Mouse (Mus musculus): ENCODE measurements around the gene Susd4. TPM values are rescaled to one million over a fixed set of nuclear protein-coding genes. Genes with fewer than 3 reads are reported as not detected.

Gene Susd4
- total and polyA plus RNA-seq, 3 experiments: not detected

DNA sequence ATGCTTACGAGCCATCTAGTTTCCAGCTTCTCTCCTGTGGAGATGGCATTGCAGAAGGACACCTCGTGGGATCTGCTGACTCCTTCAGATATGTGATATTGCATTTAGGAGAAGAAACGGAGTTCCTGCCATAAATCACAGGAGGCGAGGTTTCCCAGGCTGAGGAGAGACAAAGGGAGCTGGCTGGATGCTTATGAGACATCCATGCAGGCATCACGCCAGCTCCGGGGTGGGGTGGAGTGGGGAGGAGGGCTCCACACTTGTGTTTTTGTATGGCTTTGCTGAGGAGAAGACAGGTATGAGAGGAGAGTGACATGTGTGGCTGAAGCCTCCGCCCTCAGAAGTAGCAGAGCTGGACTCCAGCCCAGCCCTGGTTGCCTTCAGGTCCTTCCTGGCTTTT lies 50.3 kb downstream of the Susd4 start:
- ATAC-seq (ENCODE audit: extremely low read depth, insufficient number of reproducible peaks, low FRiP score, poor library complexity, severe bottlenecking) (no peak), DNase-seq (ENCODE audit: low spot score) (no peak)
- no peak for TF ChIP-seq POLR2AphosphoS5 (IDR thresholded peaks at IDR 0.05; ENCODE audit: insufficient replicate concordance, low read depth, low read length)
- no peak for TF ChIP-seq CTCF (IDR thresholded peaks at IDR 0.05; ENCODE audit: low read depth, low read length)
- TF ChIP-seq GATA1 (IDR thresholded peaks at IDR 0.05; ENCODE audit: borderline replicate concordance, low read length): no peak
- no peak for TF ChIP-seq GATA2 (IDR thresholded peaks at IDR 0.05; ENCODE audit: borderline replicate concordance, low read depth, low read length)
- TF ChIP-seq TAL1 (conservative IDR thresholded peaks at IDR 0.05; ENCODE audit: low read depth, low read length): no peak

DNA sequence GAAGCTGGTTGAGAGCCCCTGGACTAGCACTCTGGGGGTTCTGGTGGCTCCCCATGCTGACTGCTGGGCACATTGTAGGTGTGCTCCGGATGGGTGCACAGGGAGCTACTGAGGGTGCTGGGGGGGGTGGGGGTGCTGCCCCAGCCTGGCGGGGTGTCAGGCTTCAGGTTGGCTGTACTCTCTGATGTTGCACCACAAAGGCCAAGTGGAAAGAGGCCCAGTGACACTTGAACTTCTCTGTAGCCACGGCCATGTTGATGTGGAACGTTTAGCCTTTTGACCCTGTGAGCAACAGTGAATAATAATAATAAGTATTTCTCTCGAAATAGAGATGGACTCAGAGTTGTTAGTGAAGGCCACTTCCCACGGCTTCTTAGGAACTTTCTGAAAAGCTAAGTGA lies 50.9 kb downstream of the Susd4 start:
- ATAC-seq (ENCODE audit: extremely low read depth, insufficient number of reproducible peaks, low FRiP score, poor library complexity, severe bottlenecking) (no peak), DNase-seq (ENCODE audit: low spot score) (no peak)
- H3K4me1 ChIP-seq (ENCODE audit: insufficient read depth, low read depth, low read length): no peaks in the 10 kb centered on the region
- TF ChIP-seq GATA2 (IDR thresholded peaks at IDR 0.05; ENCODE audit: borderline replicate concordance, low read depth, low read length) (no peak), GATA1 (IDR thresholded peaks at IDR 0.05; ENCODE audit: borderline replicate concordance, low read length) (no peak), POLR2AphosphoS5 (IDR thresholded peaks at IDR 0.05; ENCODE audit: insufficient replicate concordance, low read depth, low read length) (no peak), CTCF (IDR thresholded peaks at IDR 0.05; ENCODE audit: low read depth, low read length) (no peak), TAL1 (conservative IDR thresholded peaks at IDR 0.05; ENCODE audit: low read depth, low read length) (no peak)
- H3K4me3 ChIP-seq (ENCODE audit: low read depth, low read length): no peak overlapping the region
- peaks cover 73% of the 10 kb centered on the region for H3K9me3 ChIP-seq (replicated peaks)
- H3K27me3 ChIP-seq (ENCODE audit: insufficient read depth, low read length): no peaks in the 10 kb centered on the region
- no peaks in the 10 kb centered on the region for H3K36me3 ChIP-seq (replicated peaks)

More for the DNA sequence above, 50.3 kb downstream of the Susd4 start:
- no peaks in the 10 kb centered on the region for H3K4me1 ChIP-seq (ENCODE audit: insufficient read depth, low read depth, low read length)
- no peaks in the 10 kb centered on the region for H3K36me3 ChIP-seq (replicated peaks)
- H3K4me3 ChIP-seq (ENCODE audit: low read depth, low read length): no peak overlapping the region
- no peaks in the 10 kb centered on the region for H3K27me3 ChIP-seq (ENCODE audit: insufficient read depth, low read length)
- H3K9me3 ChIP-seq (replicated peaks): peaks cover 72% of the 10 kb centered on the region

DNA sequence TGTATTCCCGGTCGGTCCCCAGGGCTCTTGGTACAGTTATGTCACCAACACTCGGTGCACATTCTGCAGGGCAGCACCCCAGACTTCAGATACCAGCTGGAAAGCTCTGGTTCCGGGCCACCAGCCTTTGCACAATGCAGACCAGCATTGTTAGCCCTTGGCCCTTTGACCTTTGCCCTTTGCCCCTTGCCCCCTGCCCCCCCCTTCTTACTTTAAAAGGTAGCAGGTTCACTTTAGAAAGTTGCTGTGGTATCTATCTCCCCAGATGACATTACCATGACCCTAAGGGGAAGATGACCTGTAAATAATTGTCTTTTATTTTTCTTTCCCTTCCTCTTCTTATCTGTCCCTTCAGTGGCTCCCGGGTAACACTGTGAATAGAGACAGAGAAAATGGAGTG lies 53.4 kb downstream of the Susd4 start:
- Histone ChIP-seq H3K9me3 (replicated peaks) (peaks cover 78% of the 10 kb centered on the region), H3K27me3 (ENCODE audit: insufficient read depth, low read length) (no peaks in the 10 kb centered on the region), H3K4me3 (ENCODE audit: low read depth, low read length) (no peak overlapping the region), H3K36me3 (replicated peaks) (no peaks in the 10 kb centered on the region), H3K4me1 (ENCODE audit: insufficient read depth, low read depth, low read length) (no peaks in the 10 kb centered on the region)
- DNase-seq (ENCODE audit: low spot score) (no peak), ATAC-seq (ENCODE audit: extremely low read depth, insufficient number of reproducible peaks, low FRiP score, poor library complexity, severe bottlenecking) (no peak)
- no peak for TF ChIP-seq GATA2 (IDR thresholded peaks at IDR 0.05; ENCODE audit: borderline replicate concordance, low read depth, low read length)
- no peak for TF ChIP-seq TAL1 (conservative IDR thresholded peaks at IDR 0.05; ENCODE audit: low read depth, low read length)
- TF ChIP-seq GATA1 (IDR thresholded peaks at IDR 0.05; ENCODE audit: borderline replicate concordance, low read length): no peak
- no peak for TF ChIP-seq POLR2AphosphoS5 (IDR thresholded peaks at IDR 0.05; ENCODE audit: insufficient replicate concordance, low read depth, low read length)
- TF ChIP-seq CTCF (IDR thresholded peaks at IDR 0.05; ENCODE audit: low read depth, low read length): no peak

DNA sequence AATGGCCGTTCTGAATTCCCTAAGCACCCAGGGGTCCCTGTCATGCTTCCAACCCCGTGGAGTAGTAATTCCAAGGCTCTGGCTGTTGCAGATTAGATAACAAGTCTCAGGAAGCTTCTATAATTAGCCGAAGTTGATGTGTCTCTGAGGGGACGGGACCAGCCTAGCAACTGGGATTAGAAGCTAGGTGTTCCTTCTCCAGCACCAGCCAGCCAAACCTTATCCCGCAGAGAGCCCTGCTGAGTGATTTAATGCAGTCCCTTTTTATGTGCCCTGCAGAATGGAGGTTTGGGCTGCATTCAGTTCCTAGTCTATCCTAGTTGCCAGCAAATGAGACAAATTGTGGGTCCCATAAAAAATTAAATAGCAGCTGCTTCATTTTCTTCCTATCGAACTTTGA lies 54.0 kb downstream of the Susd4 start:
- TF ChIP-seq GATA1 (IDR thresholded peaks at IDR 0.05; ENCODE audit: borderline replicate concordance, low read length): no peak
- TF ChIP-seq CTCF (IDR thresholded peaks at IDR 0.05; ENCODE audit: low read depth, low read length): no peak
- TF ChIP-seq GATA2 (IDR thresholded peaks at IDR 0.05; ENCODE audit: borderline replicate concordance, low read depth, low read length): no peak
- TF ChIP-seq TAL1 (conservative IDR thresholded peaks at IDR 0.05; ENCODE audit: low read depth, low read length): no peak
- TF ChIP-seq POLR2AphosphoS5 (IDR thresholded peaks at IDR 0.05; ENCODE audit: insufficient replicate concordance, low read depth, low read length): no peak
- DNase-seq (ENCODE audit: low spot score): no peak
- Histone ChIP-seq H3K36me3 (replicated peaks) (no peaks in the 10 kb centered on the region), H3K4me1 (ENCODE audit: insufficient read depth, low read depth, low read length) (no peaks in the 10 kb centered on the region), H3K27me3 (ENCODE audit: insufficient read depth, low read length) (no peaks in the 10 kb centered on the region), H3K9me3 (replicated peaks) (peaks cover 78% of the 10 kb centered on the region), H3K4me3 (ENCODE audit: low read depth, low read length) (no peak overlapping the region)
- ATAC-seq (ENCODE audit: extremely low read depth, insufficient number of reproducible peaks, low FRiP score, poor library complexity, severe bottlenecking): no peak

DNA sequence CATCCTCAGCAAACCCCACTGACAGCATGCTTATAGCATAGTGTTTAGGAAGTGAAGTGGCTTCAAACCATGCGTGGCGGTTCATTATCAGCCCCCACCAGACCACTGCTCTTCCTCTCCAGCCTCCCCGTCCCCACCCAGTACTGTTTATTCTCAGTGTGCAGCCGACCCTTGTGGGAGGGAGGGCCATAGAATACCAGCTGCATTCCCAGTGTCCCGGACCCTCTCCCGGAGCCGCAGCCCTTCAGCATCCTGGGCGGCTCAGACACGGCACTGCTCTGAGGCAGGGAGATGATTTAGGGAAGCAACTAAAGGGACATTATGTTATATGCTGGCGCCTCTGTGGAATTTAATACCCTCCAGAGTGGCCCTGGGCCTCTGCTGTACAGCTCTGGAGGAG lies 55.3 kb downstream of the Susd4 start:
- DNase-seq (ENCODE audit: low spot score) (no peak), ATAC-seq (ENCODE audit: extremely low read depth, insufficient number of reproducible peaks, low FRiP score, poor library complexity, severe bottlenecking) (no peak)
- Histone ChIP-seq H3K4me3 (ENCODE audit: low read depth, low read length) (no peak overlapping the region), H3K36me3 (replicated peaks) (no peaks in the 10 kb centered on the region), H3K4me1 (ENCODE audit: insufficient read depth, low read depth, low read length) (no peaks in the 10 kb centered on the region), H3K9me3 (replicated peaks) (peaks cover 76% of the 10 kb centered on the region), H3K27me3 (ENCODE audit: insufficient read depth, low read length) (no peaks in the 10 kb centered on the region)
- TF ChIP-seq GATA2 (IDR thresholded peaks at IDR 0.05; ENCODE audit: borderline replicate concordance, low read depth, low read length): no peak
- TF ChIP-seq CTCF (IDR thresholded peaks at IDR 0.05; ENCODE audit: low read depth, low read length): no peak
- no peak for TF ChIP-seq POLR2AphosphoS5 (IDR thresholded peaks at IDR 0.05; ENCODE audit: insufficient replicate concordance, low read depth, low read length)
- TF ChIP-seq TAL1 (conservative IDR thresholded peaks at IDR 0.05; ENCODE audit: low read depth, low read length): no peak
- no peak for TF ChIP-seq GATA1 (IDR thresholded peaks at IDR 0.05; ENCODE audit: borderline replicate concordance, low read length)

DNA sequence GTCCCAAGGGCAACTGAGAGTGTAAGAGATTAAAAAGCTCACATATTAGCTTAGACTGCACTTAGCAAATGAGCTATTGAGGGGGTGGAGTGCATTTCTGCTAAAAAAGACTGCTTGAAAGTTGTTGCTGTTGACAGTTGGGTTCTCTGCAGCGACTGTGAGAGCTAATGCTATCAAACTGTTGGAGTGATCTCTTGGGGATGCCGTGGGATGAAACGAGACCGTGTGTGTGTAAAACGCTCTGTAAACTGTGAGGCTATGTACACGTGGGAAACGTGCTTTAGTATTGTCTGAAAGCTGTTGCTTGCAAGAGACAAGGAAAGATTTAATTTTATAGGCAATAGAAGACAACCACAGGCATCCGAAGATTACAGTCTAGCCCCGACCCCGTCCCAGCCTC lies 59.1 kb downstream of the Susd4 start:
- ATAC-seq (ENCODE audit: extremely low read depth, insufficient number of reproducible peaks, low FRiP score, poor library complexity, severe bottlenecking): no peak
- no peaks in the 10 kb centered on the region for H3K36me3 ChIP-seq (replicated peaks)
- no peak for TF ChIP-seq GATA1 (IDR thresholded peaks at IDR 0.05; ENCODE audit: borderline replicate concordance, low read length)

More for the DNA sequence above, 59.1 kb downstream of the Susd4 start:
- no peak for DNase-seq (ENCODE audit: low spot score)
- Histone ChIP-seq H3K9me3 (replicated peaks) (peaks cover 69% of the 10 kb centered on the region), H3K4me3 (ENCODE audit: low read depth, low read length) (no peak overlapping the region), H3K27me3 (ENCODE audit: insufficient read depth, low read length) (no peaks in the 10 kb centered on the region), H3K4me1 (ENCODE audit: insufficient read depth, low read depth, low read length) (no peaks in the 10 kb centered on the region)

All from G1E (cell line).